Mouse (Mus musculus) testis, adult 2 months (tissue): Measurements from ENCODE around the gene Prph.

ENCODE experiments used
- CTCF ChIP-seq: fragments of 200-500 bp; IDR thresholded peaks from 2 replicates; pipeline ENCODE4 v1.5.1; 2012; ENCODE audit warnings: low read depth, mild to moderate bottlenecking, inconsistent platforms, low read length, moderate library complexity; ENCODE audit not compliant: control insufficient read depth, insufficient read depth, insufficient replicate concordance
- POLR2A ChIP-seq: fragments of 200-500 bp; IDR thresholded peaks from 2 replicates; pipeline ENCODE4 v1.6.1; 2012; ENCODE audit warnings: low read depth, mild to moderate bottlenecking, inconsistent platforms, low read length, moderate library complexity; ENCODE audit not compliant: control insufficient read depth

GRCm38 (mm10) chr15:99055511-99055961, 562 bp downstream of the Prph start:
- TF ChIP-seq CTCF (no peak), POLR2A (no peak)
